Mouse (Mus musculus) common myeloid progenitor, adult 5-6 weeks (primary cell): Measurements from ENCODE around the gene Cmtr1. TPM values are rescaled to one million over a fixed set of nuclear protein-coding genes. Genes with fewer than 3 reads are reported as not detected.
"Not testable (repeated sequence)": the region's sequence is repeated elsewhere in the genome, so short reads cannot be mapped to it uniquely, and the experiment has no call there.

Source experiments
- ATAC-seq: replicated peaks from 2 replicates; pipeline ENCODE4 v1.8.0; 2016; ENCODE audit warnings: low read depth, mild to moderate bottlenecking, moderate TSS enrichment, inconsistent platforms; ENCODE audit not compliant: poor library complexity, severe bottlenecking
- total RNA-seq: library from RNA; stranded (forward); fragments of 200-1000, 187-1606 nt; gene quantifications from 2 replicates; pipeline ENCODE4 v1.2.3, GENCODE M21; 2017

Gene Cmtr1
- total RNA-seq, 1 experiment from 2014 or later: 150 TPM

GRCm38 (mm10) chr17:29698421-29698820 is 38.0 kb downstream of the Cmtr1 start:
- ATAC-seq: no peak

- ATAC-seq: no peak
These were observed 40.2 kb downstream of the Cmtr1 start for GRCm38 (mm10) chr17:29700573-29700972.

GRCm38 (mm10) chr17:29702938-29703710 is 42.7 kb downstream of the Cmtr1 start:
- peak; percentile 86 for ATAC-seq

- ATAC-seq: peak; percentile 55; the same call in 1 of the 2 replicates
These were observed 44.4 kb downstream of the Cmtr1 start for GRCm38 (mm10) chr17:29704781-29705180.

GRCm38 (mm10) chr17:29705881-29706280 is 45.5 kb downstream of the Cmtr1 start:
- ATAC-seq: no peak

GRCm38 (mm10) chr17:29706981-29707545 is 46.7 kb downstream of the Cmtr1 start:
- no peak for ATAC-seq

GRCm38 (mm10) chr17:29708783-29709182 is 48.4 kb downstream of the Cmtr1 start:
- ATAC-seq: peak; percentile 23

- ATAC-seq: no peak
These were observed 50.2 kb downstream of the Cmtr1 start for GRCm38 (mm10) chr17:29710562-29711044.

- no peak for ATAC-seq
These were observed 50.8 kb downstream of the Cmtr1 start for GRCm38 (mm10) chr17:29711076-29711744.

- no peak for ATAC-seq
These were observed 51.5 kb downstream of the Cmtr1 start for GRCm38 (mm10) chr17:29711745-29712431.

GRCm38 (mm10) chr17:29712565-29712964 is 52.2 kb downstream of the Cmtr1 start:
- ATAC-seq: no peak

GRCm38 (mm10) chr17:29713734-29714133 is 53.3 kb downstream of the Cmtr1 start:
- not testable (repeated sequence) for ATAC-seq

GRCm38 (mm10) chr17:29716732-29717445 is 56.5 kb downstream of the Cmtr1 start, which contains the start of gene Ccdc167:
Gene Ccdc167, minus strand, starts transcription at chr17:29717044.
- ATAC-seq: peak; percentile 99

- ATAC-seq: no peak
These were observed 58.3 kb downstream of the Cmtr1 start for GRCm38 (mm10) chr17:29718660-29719059.

GRCm38 (mm10) chr17:29719628-29720575 is 59.5 kb downstream of the Cmtr1 start:
- ATAC-seq: no peak

GRCm38 (mm10) chr17:29720755-29721365 is 60.5 kb downstream of the Cmtr1 start:
- no peak for ATAC-seq

- ATAC-seq: no peak
These were observed 64.2 kb downstream of the Cmtr1 start for GRCm38 (mm10) chr17:29724610-29725009.

GRCm38 (mm10) chr17:29725027-29725620 is 64.7 kb downstream of the Cmtr1 start:
- no peak for ATAC-seq
